Mouse (Mus musculus) small intestine, adult 2 months (tissue): ENCODE measurements around the gene Slc4a4.

Source experiments
- CTCF ChIP-seq: fragments of 200-500 bp; IDR thresholded peaks from 2 replicates; pipeline ENCODE4 v1.5.1; 2012; ENCODE audit warnings: low read depth, mild to moderate bottlenecking, control low read depth, inconsistent platforms, low read length, moderate library complexity, mixed read lengths; ENCODE audit not compliant: insufficient replicate concordance, insufficient read length; ENCODE audit errors: extremely low read depth
- POLR2A ChIP-seq: fragments of 200-500 bp; IDR thresholded peaks from 2 replicates; pipeline ENCODE4 v1.6.1; 2012; ENCODE audit warnings: low read depth, mild to moderate bottlenecking, control low read depth, inconsistent platforms, low read length, moderate library complexity

DNA sequence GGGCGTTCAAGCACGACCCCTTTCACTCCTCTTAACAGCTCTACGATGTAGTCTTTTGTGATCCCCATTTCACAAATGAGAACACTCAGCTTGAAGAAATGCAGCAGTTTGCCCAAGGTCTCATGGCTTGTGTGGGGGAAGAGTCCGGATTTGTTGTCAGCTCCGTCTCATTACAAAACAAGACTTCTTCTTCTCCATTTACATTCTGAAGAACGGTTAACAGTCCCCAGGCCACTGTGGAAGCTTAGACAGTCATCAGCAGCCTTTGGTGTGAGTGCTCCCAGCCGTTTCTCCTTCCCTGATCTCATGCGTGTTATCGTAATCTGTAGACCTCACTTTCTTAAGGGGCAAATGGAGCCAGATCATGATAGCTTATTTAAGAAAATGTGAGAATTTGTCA lies 218.7 kb downstream of the Slc4a4 start:
- no peak for TF ChIP-seq CTCF
- TF ChIP-seq POLR2A = no peak
